Mouse (Mus musculus) liver, embryonic 14.5 days (tissue): ENCODE results near the gene Srf. TPM values are rescaled to one million over a fixed set of nuclear protein-coding genes. Genes with fewer than 3 reads are reported as not detected.

Experiments used
- ATAC-seq: fragments of 200-750 bp; cut with Nextera tagmentation; 2 replicates; pipeline ENCODE4 v1.8.0; 2017; ENCODE audit warnings: moderate number of reproducible peaks, mild to moderate bottlenecking, moderate library complexity; ENCODE audit not compliant: insufficient read depth
- DNase-seq, 3 experiments: peaks; one replicate each; pipeline ENCODE4 v3.0.0-alpha.2; 2012 to 2013; ENCODE audit warnings: low read depth in 3 of 3, low spot score in 3 of 3
- H3K27ac ChIP-seq: fragments of 300-500 bp; sonication (generic); 2 replicates; pipeline ENCODE4 v1.5.1; 2014; ENCODE audit warnings: moderate library complexity, mild to moderate bottlenecking, control low read depth, inconsistent platforms
- H3K27me3 ChIP-seq: fragments of 300-500 bp; sonication (generic); 2 replicates; pipeline ENCODE4 v1.6.1; 2014; ENCODE audit warnings: mild to moderate bottlenecking, low read length, moderate library complexity; ENCODE audit not compliant: control insufficient read depth, insufficient read depth
- H3K36me3 ChIP-seq: fragments of 300-500 bp; sonication (generic); replicated peaks from 2 replicates; pipeline ENCODE4 v1.6.1; 2014; ENCODE audit warnings: low read depth; ENCODE audit not compliant: control insufficient read depth, insufficient read depth
- H3K4me1 ChIP-seq, 2 experiments: fragments of 200-500 bp in 1 of 2; fragments of 300-500 bp in 1 of 2; sonication (generic) in 1 of 2; replicated peaks; 2 replicates each; pipeline ENCODE4 v1.6.1; 2012 to 2014; ENCODE audit warnings: antibody characterized with exemption in 1 of 2, inconsistent platforms in 1 of 2, low read length in 1 of 2; ENCODE audit not compliant: control insufficient read depth in 2 of 2, insufficient read depth in 2 of 2
- H3K4me2 ChIP-seq: fragments of 300-500 bp; sonication (generic); 2 replicates; pipeline ENCODE4 v1.6.1; 2014; ENCODE audit warnings: low read depth, mild to moderate bottlenecking, control low read depth, moderate library complexity
- H3K4me3 ChIP-seq, 2 experiments: fragments of 200-500 bp in 1 of 2; fragments of 300-500 bp in 1 of 2; sonication (generic) in 1 of 2; 2 replicates each; pipeline ENCODE4 v1.5.1; 2012 to 2014; ENCODE audit warnings: low read depth in 2 of 2, low read length in 2 of 2, mild to moderate bottlenecking in 2 of 2, control low read depth in 1 of 2, inconsistent platforms in 1 of 2, moderate library complexity in 1 of 2; ENCODE audit not compliant: insufficient read depth in 1 of 2
- H3K9ac ChIP-seq: fragments of 300-500 bp; sonication (generic); replicated peaks from 2 replicates; pipeline ENCODE4 v1.6.1; 2014; ENCODE audit warnings: mild to moderate bottlenecking, control low read depth, moderate library complexity
- H3K9me3 ChIP-seq: fragments of 300-500 bp; sonication (generic); 2 replicates; pipeline ENCODE4 v1.6.1; 2016; ENCODE audit warnings: low read length, mixed read lengths; ENCODE audit not compliant: control insufficient read depth
- CTCF ChIP-seq: IDR thresholded peaks from 2 replicates; pipeline ENCODE4 v1.5.1; 2016; ENCODE audit warnings: antibody characterized with exemption, low read depth, control low read depth
- EP300 ChIP-seq: IDR thresholded peaks from 2 replicates; pipeline ENCODE4 v1.6.1; 2016; ENCODE audit warnings: antibody characterized with exemption, low read depth
- WGBS: fragments of 180-500 bp; shearing (Covaris S2); extraction: QIAGEN DNeasy Blood & Tissue Kit; methylation state at CpG from one replicate; pipeline ENCODE4 v1.1.7; 2014; ENCODE audit not compliant: insufficient replicate concordance; 5-methylcytosine and 5-hydroxymethylcytosine counted together
- polyA plus RNA-seq, 2 experiments: library from polyadenylated mRNA; depleted of rRNA in 1 of 2; stranded (reverse) in 1 of 2; unstranded in 1 of 2; fragments of >200 nt; fragmentation: Nextera tagmentation in 1 of 2; extraction: Ambion mirVana in 1 of 2; gene quantifications; 2 replicates each; pipeline versions ENCODE4 v1.2.1 to v1.2.3; 2012 to 2014

The Srf gene
- polyA plus RNA-seq (2012; rRNA removed): 16.0 and 22.0 TPM in 2 replicates
- polyA plus RNA-seq (2014; fragmentation: Nextera tagmentation; extraction: Ambion mirVana): 2.5 and 2.6 TPM in 2 replicates

GRCm38 (mm10) chr17:46555673-46556583 lies at the start of gene Srf:
Gene Srf, minus strand, starts transcription at chr17:46556175.
- Histone ChIP-seq H3K4me1 (peaks cover 13 to 30% of the 10 kb centered on the region in 2 experiments), H3K9me3 (no peaks in the 10 kb centered on the region), H3K27me3 (no peaks in the 10 kb centered on the region; the same call in 1 of the 2 replicates), H3K36me3 (peaks cover 5% of the 10 kb centered on the region), H3K4me2 (peak within 1 kb of the TSS; percentile 97), H3K27ac (peak within 1 kb of the TSS; percentile 55), H3K9ac (peak within 1 kb of the TSS; percentile 93), H3K4me3 (peak within 1 kb of the TSS; percentile 77 to 98)
- peak; percentile 96 for ATAC-seq
- DNase-seq: peak; percentile 95 to 96 (median 95)
- TF ChIP-seq CTCF (peak; percentile 41), EP300 (no peak)
- under 1% methylated on average over 85 of the region's 87 CpGs for WGBS

GRCm38 (mm10) chr17:46605126-46605525 lies 49.2 kb upstream of the Srf start:
- WGBS: 71% methylated on average over 5 of the region's 5 CpGs

GRCm38 (mm10) chr17:46603229-46603628 lies 47.3 kb upstream of the Srf start:
- ATAC-seq: no peak

More at GRCm38 (mm10) chr17:46605126-46605525, 49.2 kb upstream of the Srf start:
- DNase-seq (no peak), ATAC-seq (no peak)
- H3K27ac ChIP-seq: no peak overlapping the region
- no peak for TF ChIP-seq CTCF
- no peak for TF ChIP-seq EP300
- no peaks in the 10 kb centered on the region for H3K9me3 ChIP-seq
- no peaks in the 10 kb centered on the region for H3K27me3 ChIP-seq
- no peaks in the 10 kb centered on the region for H3K36me3 ChIP-seq
- H3K4me1 ChIP-seq: peaks cover 0 to 1% of the 10 kb centered on the region in 2 experiments; a peak in 1 of 4 replicates
- no peak overlapping the region for H3K4me3 ChIP-seq
- H3K4me2 ChIP-seq: no peak overlapping the region
- no peak overlapping the region for H3K9ac ChIP-seq

GRCm38 (mm10) chr17:46602212-46602611 lies 46.2 kb upstream of the Srf start:
- WGBS: 42% methylated on average over 9 of the region's 9 CpGs
- no peaks in the 10 kb centered on the region for H3K9me3 ChIP-seq
- H3K27me3 ChIP-seq: no peaks in the 10 kb centered on the region
- TF ChIP-seq CTCF: no peak
- no peak for TF ChIP-seq EP300
- no peak overlapping the region for H3K27ac ChIP-seq
- no peaks in the 10 kb centered on the region for H3K36me3 ChIP-seq
- no peak overlapping the region for H3K4me3 ChIP-seq
- DNase-seq (no peak), ATAC-seq (no peak)
- H3K4me2 ChIP-seq: no peak overlapping the region
- no peaks in the 10 kb centered on the region for H3K4me1 ChIP-seq
- no peak overlapping the region for H3K9ac ChIP-seq

More at GRCm38 (mm10) chr17:46603229-46603628, 47.3 kb upstream of the Srf start:
- Histone ChIP-seq H3K36me3 (no peaks in the 10 kb centered on the region), H3K9me3 (no peaks in the 10 kb centered on the region), H3K4me2 (no peak overlapping the region), H3K4me1 (no peaks in the 10 kb centered on the region), H3K4me3 (no peak overlapping the region), H3K27me3 (no peaks in the 10 kb centered on the region), H3K9ac (no peak overlapping the region), H3K27ac (no peak overlapping the region)
- TF ChIP-seq EP300 (no peak), CTCF (0 out of 2 replicates have a peak, but pooled peaks have one; percentile 21)
- no peak for DNase-seq
- 79% methylated on average over 4 of the region's 4 CpGs for WGBS

- no peaks in the 10 kb centered on the region for H3K4me1 ChIP-seq
- no peak overlapping the region for H3K27ac ChIP-seq
- DNase-seq (no peak), ATAC-seq (no peak)
- H3K27me3 ChIP-seq: no peaks in the 10 kb centered on the region
- no peaks in the 10 kb centered on the region for H3K9me3 ChIP-seq
- no peak for TF ChIP-seq CTCF
- TF ChIP-seq EP300: no peak
- H3K4me3 ChIP-seq: no peak overlapping the region
- WGBS: 66% methylated on average over 2 of the region's 2 CpGs
- no peak overlapping the region for H3K9ac ChIP-seq
- H3K4me2 ChIP-seq: no peak overlapping the region
- H3K36me3 ChIP-seq: no peaks in the 10 kb centered on the region
Observed at GRCm38 (mm10) chr17:46600569-46600968, 44.6 kb upstream of the Srf start.
